36 mouse cellular contexts compared by ENCODE assay signal in genomic region chr7:43810994-43811393, GRCm38 (mm10). TPM values are rescaled to one million over a fixed set of nuclear protein-coding genes. Genes with fewer than 3 reads are reported as not detected.
"Had no signal": no experiment of that assay in that cellular context is flagged by ENCODE, and none has a peak within 500 bp of the region (broad histone marks: within the 10 kb centered on the region; RNA-seq: fewer than 3 reads in every experiment).

Gene Klk7 (plus strand): TSS chr7:43811294.

- H3K9ac ChIP-seq: limb, embryonic 12.5 days; limb, embryonic 13.5 days; limb, embryonic 15.5 days; liver, embryonic 12.5 days; liver, embryonic 13.5 days; liver, embryonic 14.5 days; liver, embryonic 15.5 days; liver, postnatal 0 days; lung, embryonic 14.5 days; lung, embryonic 15.5 days; midbrain, embryonic 12.5 days; midbrain, embryonic 13.5 days; midbrain, embryonic 15.5 days had no signal

- H3K9me3 ChIP-seq: limb, embryonic 10.5 days; limb, embryonic 12.5 days; limb, embryonic 13.5 days; limb, embryonic 15.5 days; liver, embryonic 12.5 days; liver, embryonic 13.5 days; liver, embryonic 15.5 days; lung, embryonic 15.5 days; megakaryocyte, embryonic 14.5 days; midbrain, embryonic 10.5 days; midbrain, embryonic 12.5 days; midbrain, embryonic 13.5 days; midbrain, embryonic 15.5 days had no signal

- DNase-seq: left cerebral cortex, postnatal 4 days; liver; liver, embryonic 13.5 days; liver, postnatal 0 days; lung, adult 18-20 months; lung, adult 2 months; lung, embryonic 14.5 days; lung, postnatal 10 days; lung, postnatal 14 days; lung, postnatal 36 days; lung, postnatal 4 days; midbrain, embryonic 14.5 days had no signal

- H3K27ac ChIP-seq: left cerebral cortex, adult 2 months; limb, embryonic 10.5 days; limb, embryonic 12.5 days; limb, embryonic 13.5 days; limb, embryonic 15.5 days; liver, embryonic 12.5 days; liver, embryonic 13.5 days; liver, embryonic 14.5 days; liver, embryonic 15.5 days; lung, embryonic 15.5 days; macrophage; midbrain, embryonic 10.5 days; midbrain, embryonic 12.5 days; midbrain, embryonic 13.5 days; midbrain, embryonic 15.5 days had no signal

- H3K27me3 ChIP-seq: limb, embryonic 15.5 days; liver, embryonic 12.5 days; liver, embryonic 13.5 days; liver, embryonic 15.5 days; lung, embryonic 15.5 days; midbrain, embryonic 12.5 days; midbrain, embryonic 13.5 days; midbrain, embryonic 15.5 days had no signal

- ATAC-seq: liver, embryonic 12.5 days; liver, postnatal 0 days; lung, postnatal 0 days; midbrain, embryonic 13.5 days; midbrain, embryonic 15.5 days; midbrain, embryonic 16.5 days had no signal

- H3K4me2 ChIP-seq: limb, embryonic 12.5 days; limb, embryonic 13.5 days; limb, embryonic 15.5 days; liver, embryonic 12.5 days; liver, embryonic 13.5 days; liver, embryonic 15.5 days; lung, embryonic 14.5 days; lung, embryonic 15.5 days; midbrain, embryonic 11.5 days; midbrain, embryonic 12.5 days; midbrain, embryonic 13.5 days; midbrain, embryonic 15.5 days had no signal

- H3K36me3 ChIP-seq: limb, embryonic 10.5 days; limb, embryonic 12.5 days; limb, embryonic 13.5 days; limb, embryonic 15.5 days; liver, embryonic 12.5 days; liver, embryonic 13.5 days; liver, embryonic 15.5 days; lung, embryonic 15.5 days; midbrain, embryonic 10.5 days; midbrain, embryonic 12.5 days; midbrain, embryonic 13.5 days; midbrain, embryonic 15.5 days had no signal

- H3K4me3 ChIP-seq: left cerebral cortex, adult 2 months; limb, embryonic 10.5 days; limb, embryonic 12.5 days; limb, embryonic 13.5 days; limb, embryonic 15.5 days; liver, embryonic 12.5 days; liver, embryonic 13.5 days; liver, embryonic 15.5 days; lung, embryonic 15.5 days; megakaryocyte, embryonic 14.5 days; midbrain, embryonic 10.5 days; midbrain, embryonic 12.5 days; midbrain, embryonic 13.5 days; midbrain, embryonic 15.5 days; myocyte had no signal

- H3K4me1 ChIP-seq: limb, embryonic 10.5 days; limb, embryonic 12.5 days; limb, embryonic 13.5 days; limb, embryonic 15.5 days; liver, embryonic 12.5 days; liver, embryonic 13.5 days; liver, embryonic 15.5 days; lung, embryonic 15.5 days; megakaryocyte, embryonic 14.5 days; midbrain, embryonic 10.5 days; midbrain, embryonic 12.5 days; midbrain, embryonic 13.5 days; midbrain, embryonic 15.5 days had no signal

RNA-seq across cellular contexts. Expression of gene Klk7, which starts in this region (rescaled TPM):
- polyA plus RNA-seq: limb, embryonic 10.5 days; limb, embryonic 11.5 days; limb, embryonic 12.5 days; limb, embryonic 13.5 days; liver, adult 2 months; liver, embryonic 12.5 days; liver, embryonic 13.5 days; liver, embryonic 14.5 days; liver, embryonic 15.5 days; liver, embryonic 16.5 days; liver, postnatal 0 days; lung, embryonic 15.5 days; lung, embryonic 16.5 days; lung, postnatal 0 days; macrophage; midbrain, embryonic 10.5 days; midbrain, embryonic 12.5 days; midbrain, embryonic 13.5 days; midbrain, embryonic 14.5 days; midbrain, embryonic 15.5 days; midbrain, embryonic 16.5 days; myocyte; neural tube, embryonic 11.5 days had no signal
